Mouse (Mus musculus): ENCODE data around the gene Rab3c. TPM values are rescaled to one million over a fixed set of nuclear protein-coding genes. Genes with fewer than 3 reads are reported as not detected.

The Rab3c gene
- total and polyA plus RNA-seq, 3 experiments: not detected

GRCm38 (mm10) chr13:110139339-110139738 is 141.5 kb downstream of the Rab3c start:
- no peak for TF ChIP-seq RAD21 (IDR thresholded peaks at IDR 0.05; ENCODE audit: low read depth, low read length)
- H3K36me3 ChIP-seq (replicated peaks in 1 of 2; ENCODE audit: control insufficient read depth in 1 of 2, insufficient read depth in 1 of 2, low read length in 1 of 2): no peaks in the 10 kb centered on the region
- DNase-seq (ENCODE audit: extremely low read depth): no peak
- H3K27me3 ChIP-seq (replicated peaks): no peaks in the 10 kb centered on the region
- peaks cover 28% of the 10 kb centered on the region for H3K9me3 ChIP-seq (replicated peaks; ENCODE audit: low read length)
- H3K4me2 ChIP-seq (ENCODE audit: insufficient read depth, low read depth, poor library complexity, severe bottlenecking): no peak overlapping the region
- H3K27ac ChIP-seq (ENCODE audit: insufficient read depth, low read depth): no peak overlapping the region
- no peaks in the 10 kb centered on the region for H3K4me1 ChIP-seq (ENCODE audit: control insufficient read depth in 1 of 2, insufficient read depth in 2 of 2)
- in situ Hi-C loops (cut with MboI; ENCODE audit: low pct_ligation_motif_present, low pct_unique_long_range_greater_than_20kb, low sequenced_read_pairs) (no loop called here), dilution Hi-C loops (cut with MboI; ENCODE audit: extremely low pct_ligation_motif_present, extremely low pct_unique_long_range_greater_than_20kb, low sequenced_read_pairs) (no loop called here)
- no peak overlapping the region for H3K9ac ChIP-seq (ENCODE audit: insufficient read depth, low read depth)
- H3K79me2 ChIP-seq (replicated peaks; ENCODE audit: control insufficient read depth, extremely low read depth, insufficient read depth, poor library complexity, severe bottlenecking): no peaks in the 10 kb centered on the region
- H3K4me3 ChIP-seq (replicated peaks in 1 of 3; ENCODE audit: low read depth in 2 of 3, low read length in 2 of 3, poor library complexity in 1 of 3): no peak overlapping the region

- in situ Hi-C loops (cut with MboI; ENCODE audit: low pct_ligation_motif_present, low pct_unique_long_range_greater_than_20kb, low sequenced_read_pairs) (no loop called here), dilution Hi-C loops (cut with MboI; ENCODE audit: extremely low pct_ligation_motif_present, extremely low pct_unique_long_range_greater_than_20kb, low sequenced_read_pairs) (no loop called here)
- Histone ChIP-seq H3K4me1 (ENCODE audit: control insufficient read depth in 1 of 2, insufficient read depth in 2 of 2) (no peaks in the 10 kb centered on the region), H3K4me2 (ENCODE audit: insufficient read depth, low read depth, poor library complexity, severe bottlenecking) (no peak overlapping the region), H3K36me3 (replicated peaks in 1 of 2; ENCODE audit: control insufficient read depth in 1 of 2, insufficient read depth in 1 of 2, low read length in 1 of 2) (no peaks in the 10 kb centered on the region), H3K9me3 (replicated peaks; ENCODE audit: low read length) (peaks cover 30% of the 10 kb centered on the region), H3K79me2 (replicated peaks; ENCODE audit: control insufficient read depth, extremely low read depth, insufficient read depth, poor library complexity, severe bottlenecking) (no peaks in the 10 kb centered on the region), H3K9ac (ENCODE audit: insufficient read depth, low read depth) (no peak overlapping the region), H3K4me3 (replicated peaks in 1 of 3; ENCODE audit: low read depth in 2 of 3, low read length in 2 of 3, poor library complexity in 1 of 3) (no peak overlapping the region), H3K27ac (ENCODE audit: insufficient read depth, low read depth) (no peak overlapping the region), H3K27me3 (replicated peaks) (no peaks in the 10 kb centered on the region)
- DNase-seq (ENCODE audit: extremely low read depth): no peak
- TF ChIP-seq MYC (IDR thresholded peaks at IDR 0.05; ENCODE audit: low read depth, low read length) (no peak), KAT2A (IDR thresholded peaks at IDR 0.05; ENCODE audit: insufficient replicate concordance, low read length) (no peak), MXI1 (IDR thresholded peaks at IDR 0.05; ENCODE audit: low read depth, low read length) (no peak), NRF1 (IDR thresholded peaks at IDR 0.05; ENCODE audit: low read depth, low read length) (no peak), USF1 (IDR thresholded peaks at IDR 0.05; ENCODE audit: low read depth, low read length) (no peak), UBTF (IDR thresholded peaks at IDR 0.05; ENCODE audit: low read depth, low read length) (no peak), USF2 (conservative IDR thresholded peaks at IDR 0.05; ENCODE audit: low read depth, low read length) (no peak), ZC3H11A (IDR thresholded peaks at IDR 0.05; ENCODE audit: low read depth, low read length) (no peak), MAFK (IDR thresholded peaks at IDR 0.05; ENCODE audit: insufficient replicate concordance, low read length) (no peak), NELFE (IDR thresholded peaks at IDR 0.05; ENCODE audit: low read depth, low read length) (no peak), ZKSCAN1 (IDR thresholded peaks at IDR 0.05; ENCODE audit: borderline replicate concordance, low read depth, low read length) (no peak), PAX5 (IDR thresholded peaks at IDR 0.05; ENCODE audit: low read length) (no peak), ELF1 (IDR thresholded peaks at IDR 0.05; ENCODE audit: low read depth, low read length) (no peak), CHD1 (IDR thresholded peaks at IDR 0.05; ENCODE audit: low read depth, low read length) (no peak), GABPA (IDR thresholded peaks at IDR 0.05; ENCODE audit: insufficient replicate concordance, low read depth, low read length) (no peak), TCF12 (IDR thresholded peaks at IDR 0.05; ENCODE audit: low read depth, low read length) (no peak)
Measured at GRCm38 (mm10) chr13:110138644-110139043, 142.2 kb downstream of the Rab3c start.
